Mouse (Mus musculus) megakaryocyte progenitor cell, adult 5-6 weeks (primary cell): Measurements from ENCODE around the gene Ppil1. TPM values are rescaled to one million over a fixed set of nuclear protein-coding genes. Genes with fewer than 3 reads are reported as not detected.

Source experiments
- ATAC-seq: replicated peaks from 2 replicates; pipeline ENCODE4 v1.8.0; 2016; ENCODE audit warnings: mild to moderate bottlenecking, moderate TSS enrichment, inconsistent platforms; ENCODE audit not compliant: poor library complexity
- total RNA-seq, 2 experiments: library from RNA; stranded (forward) in 1 of 2; stranded (reverse) in 1 of 2; fragments of 157-497, 149-512 nt in 1 of 2; fragments of 200-1000 nt in 1 of 2; gene quantifications; 2 replicates each; pipeline versions ENCODE4 v1.2.3 to v1.2.4; 2015 to 2017

Gene Ppil1
- total RNA-seq, 2 experiments from 2014 or later, result 67.3 to 103 TPM

- ATAC-seq, result no peak
Observed at GRCm38 (mm10) chr17:29210037-29210436, 53.9 kb downstream of the Ppil1 start.

GRCm38 (mm10) chr17:29206052-29206451 is 57.9 kb downstream of the Ppil1 start:
- no peak for ATAC-seq

GRCm38 (mm10) chr17:29202604-29203003 is 61.4 kb downstream of the Ppil1 start:
- no peak for ATAC-seq

Other genes with a start within 250 kb of the Ppil1 start
- 486 and 506 TPM in 2 replicates for gene Srsf3, start 231.6 kb downstream of the Ppil1 start, total RNA-seq (2015)
- gene Srsf3, start 231.6 kb downstream of the Ppil1 start, total RNA-seq (2017), result 767 and 797 TPM in 2 replicates
- 7.8 and 11.4 TPM in 2 replicates for gene Cdkn1a, start 173.2 kb downstream of the Ppil1 start, total RNA-seq (2015)
- gene Cdkn1a, start 173.2 kb downstream of the Ppil1 start, total RNA-seq (2017), result 1.3 and 3.6 TPM in 2 replicates
- gene Rab44, start 150.0 kb downstream of the Ppil1 start, total RNA-seq (2015), result 188 and 202 TPM in 2 replicates
- 286 and 295 TPM in 2 replicates for gene Rab44, start 150.0 kb downstream of the Ppil1 start, total RNA-seq (2017)
- gene Cpne5, start 26.0 kb downstream of the Ppil1 start, total RNA-seq (2015), result 0.64 and 0.90 TPM in 2 replicates
- 0.96 and 3.5 TPM in 2 replicates for gene Cpne5, start 26.0 kb downstream of the Ppil1 start, total RNA-seq (2017)
- gene BC004004, start 4.6 kb upstream of the Ppil1 start, total RNA-seq (2015), result 85.3 and 97.7 TPM in 2 replicates
- gene BC004004, start 4.6 kb upstream of the Ppil1 start, total RNA-seq (2017), result 84.9 and 99.2 TPM in 2 replicates
- gene Pi16, start 53.5 kb upstream of the Ppil1 start, total RNA-seq (2015), result 3.5 and 4.8 TPM in 2 replicates
- 5.8 and 8.5 TPM in 2 replicates for gene Pi16, start 53.5 kb upstream of the Ppil1 start, total RNA-seq (2017)
- gene Mtch1, start 83.7 kb upstream of the Ppil1 start, total RNA-seq (2015), result 85.3 and 89.2 TPM in 2 replicates
- 54.9 and 61.7 TPM in 2 replicates for gene Mtch1, start 83.7 kb upstream of the Ppil1 start, total RNA-seq (2017)
- 19.1 and 22.0 TPM in 2 replicates for gene Fgd2, start 96.7 kb upstream of the Ppil1 start, total RNA-seq (2015)
- gene Fgd2, start 96.7 kb upstream of the Ppil1 start, total RNA-seq (2017), result 19.6 and 28.5 TPM in 2 replicates
- gene Pim1, start 226.6 kb upstream of the Ppil1 start, total RNA-seq (2015), result 41.2 and 52.7 TPM in 2 replicates
- 91.2 and 94.5 TPM in 2 replicates for gene Pim1, start 226.6 kb upstream of the Ppil1 start, total RNA-seq (2017)